Mouse (Mus musculus) CD4-positive helper T cell, adult 2 months (primary cell): ENCODE measurements around the gene Kcnn3.

Experiments
- DNase-seq: peaks from one replicate; pipeline ENCODE4 v3.0.0-alpha.2; 2012; ENCODE audit warnings: low read depth, missing footprints, low spot score

Gene Kcnn3

GRCm38 (mm10) chr3:89519894-89520293 lies at the start of gene Kcnn3:
TSS of gene Kcnn3 (plus strand) at chr3:89520164.
- peak; percentile 32 for DNase-seq

- no peak for DNase-seq
Observed at GRCm38 (mm10) chr3:89472280-89472679, 47.7 kb upstream of the Kcnn3 start.

- DNase-seq: no peak
Observed at GRCm38 (mm10) chr3:89473838-89474237, 46.1 kb upstream of the Kcnn3 start.

GRCm38 (mm10) chr3:89479055-89479454 lies 40.9 kb upstream of the Kcnn3 start:
- DNase-seq: no peak

GRCm38 (mm10) chr3:89481488-89481887 lies 38.5 kb upstream of the Kcnn3 start:
- peak; percentile 53 for DNase-seq

GRCm38 (mm10) chr3:89482249-89482648 lies 37.7 kb upstream of the Kcnn3 start:
- no peak for DNase-seq

GRCm38 (mm10) chr3:89484766-89485524 lies 35.0 kb upstream of the Kcnn3 start:
- DNase-seq: peak; percentile 79

- no peak for DNase-seq
Observed at GRCm38 (mm10) chr3:89486111-89486510, 33.9 kb upstream of the Kcnn3 start.

GRCm38 (mm10) chr3:89486916-89487702 lies 32.9 kb upstream of the Kcnn3 start:
- DNase-seq: no peak

- DNase-seq: peak; percentile 15
Observed at GRCm38 (mm10) chr3:89490790-89491189, 29.2 kb upstream of the Kcnn3 start.

- peak; percentile 54 for DNase-seq
Observed at GRCm38 (mm10) chr3:89491559-89491958, 28.4 kb upstream of the Kcnn3 start.

- DNase-seq: no peak
Observed at GRCm38 (mm10) chr3:89492701-89493151, 27.2 kb upstream of the Kcnn3 start.

GRCm38 (mm10) chr3:89494630-89495029 lies 25.3 kb upstream of the Kcnn3 start:
- no peak for DNase-seq

GRCm38 (mm10) chr3:89496366-89496765 lies 23.6 kb upstream of the Kcnn3 start:
- no peak for DNase-seq

GRCm38 (mm10) chr3:89499696-89500095 lies 20.3 kb upstream of the Kcnn3 start:
- no peak for DNase-seq

- DNase-seq: no peak
Observed at GRCm38 (mm10) chr3:89501486-89501885, 18.5 kb upstream of the Kcnn3 start.

- peak; percentile 17 for DNase-seq
Observed at GRCm38 (mm10) chr3:89502551-89502950, 17.4 kb upstream of the Kcnn3 start.

GRCm38 (mm10) chr3:89508041-89508440 lies 11.9 kb upstream of the Kcnn3 start:
- no peak for DNase-seq

- peak; percentile 19 for DNase-seq
Observed at GRCm38 (mm10) chr3:89510979-89511378, 9.0 kb upstream of the Kcnn3 start.

- no peak for DNase-seq
Observed at GRCm38 (mm10) chr3:89511400-89511799, 8.6 kb upstream of the Kcnn3 start.

GRCm38 (mm10) chr3:89512225-89512624 lies 7.7 kb upstream of the Kcnn3 start:
- peak; percentile 27 for DNase-seq

- DNase-seq: no peak
Observed at GRCm38 (mm10) chr3:89515444-89515843, 4.5 kb upstream of the Kcnn3 start.

GRCm38 (mm10) chr3:89516321-89516720 lies 3.6 kb upstream of the Kcnn3 start:
- no peak for DNase-seq
